Mouse (Mus musculus) bone marrow, adult 2 months (tissue): Measurements from ENCODE around the gene Mycbpap.

ENCODE experiments used
- CTCF ChIP-seq: fragments of 200-500 bp; IDR thresholded peaks from 2 replicates; pipeline ENCODE4 v1.5.1; 2011; ENCODE audit warnings: low read length, control low read depth; ENCODE audit not compliant: control insufficient read depth, insufficient read depth
- POLR2A ChIP-seq: fragments of 200-500 bp; IDR thresholded peaks from 2 replicates; pipeline ENCODE4 v1.6.1; 2011; ENCODE audit warnings: low read depth, mild to moderate bottlenecking, control low read depth, low read length, borderline replicate concordance; ENCODE audit not compliant: control insufficient read depth

- TF ChIP-seq POLR2A (no peak), CTCF (no peak)
Observed at GRCm38 (mm10) chr11:94454756-94455155, 66.8 kb downstream of the Mycbpap start.
